Mouse (Mus musculus) forebrain, embryonic 12.5 days (tissue): ENCODE results near the gene Nrp2. TPM values are rescaled to one million over a fixed set of nuclear protein-coding genes. Genes with fewer than 3 reads are reported as not detected.

Source experiments
- ATAC-seq: fragments of 200-750 bp; cut with Nextera tagmentation; 2 replicates; pipeline ENCODE4 v1.8.0; 2017; ENCODE audit warnings: moderate TSS enrichment; ENCODE audit not compliant: low FRiP score
- H3K27ac ChIP-seq: fragments of 300-500 bp; sonication (generic); 2 replicates; pipeline ENCODE4 v1.5.1; 2016; ENCODE audit warnings: mild to moderate bottlenecking
- H3K27me3 ChIP-seq: fragments of 300-500 bp; sonication (generic); 2 replicates; pipeline ENCODE4 v1.6.1; 2016; ENCODE audit warnings: mild to moderate bottlenecking
- H3K36me3 ChIP-seq: fragments of 300-500 bp; sonication (generic); replicated peaks from 2 replicates; pipeline ENCODE4 v1.6.1; 2016; ENCODE audit warnings: mild to moderate bottlenecking
- H3K4me1 ChIP-seq: fragments of 300-500 bp; sonication (generic); 2 replicates; pipeline ENCODE4 v1.6.1; 2016
- H3K4me2 ChIP-seq: fragments of 300-500 bp; sonication (generic); 2 replicates; pipeline ENCODE4 v1.6.1; 2016; ENCODE audit warnings: mild to moderate bottlenecking, moderate library complexity
- H3K4me3 ChIP-seq: fragments of 300-500 bp; sonication (generic); replicated peaks from 2 replicates; pipeline ENCODE4 v1.5.1; 2016; ENCODE audit warnings: mild to moderate bottlenecking
- H3K9ac ChIP-seq: fragments of 300-500 bp; sonication (generic); 2 replicates; pipeline ENCODE4 v1.6.1; 2016; ENCODE audit warnings: mild to moderate bottlenecking
- H3K9me3 ChIP-seq: fragments of 300-500 bp; sonication (generic); 2 replicates; pipeline ENCODE4 v1.6.1; 2016
- WGBS: fragments of 180-500 bp; shearing (Covaris S2); methylation state at CpG from one replicate; pipeline ENCODE4 v1.1.7; 2016; 5-methylcytosine and 5-hydroxymethylcytosine counted together
- polyA plus RNA-seq: library from polyadenylated mRNA; unstranded; fragments of >200 nt; fragmentation: Nextera tagmentation; extraction: Ambion mirVana; gene quantifications from 2 replicates; pipeline ENCODE4 v1.2.1, GENCODE M21; 2016

The Nrp2 gene
- polyA plus RNA-seq, 1 experiment from 2014 or later, result 33.1 TPM

- under 1% methylated on average over 35 of the region's 35 CpGs for WGBS
Observed at GRCm38 (mm10) chr1:62707101-62707912, 4.2 kb downstream of the Nrp2 start.

GRCm38 (mm10) chr1:62707913-62708860 is 5.1 kb downstream of the Nrp2 start:
- peaks cover 62% of the 10 kb centered on the region for H3K4me1 ChIP-seq
- ATAC-seq, result no peak
- no peaks in the 10 kb centered on the region for H3K9me3 ChIP-seq
- 0 out of 2 replicates have a peak overlapping the region, but pooled peaks have one; percentile 25 for H3K27ac ChIP-seq
- WGBS, result 5% methylated on average over 17 of the region's 17 CpGs
- H3K4me3 ChIP-seq, result peak overlapping the region; percentile 55
- no peaks in the 10 kb centered on the region for H3K36me3 ChIP-seq
- peak overlapping the region; percentile 94 for H3K4me2 ChIP-seq
- peaks cover 70% of the 10 kb centered on the region for H3K27me3 ChIP-seq
- peak overlapping the region; percentile 64 for H3K9ac ChIP-seq

More at GRCm38 (mm10) chr1:62707101-62707912, 4.2 kb downstream of the Nrp2 start:
- Histone ChIP-seq H3K4me3 (peak overlapping the region; percentile 55), H3K27me3 (peaks cover 73% of the 10 kb centered on the region), H3K4me2 (peak overlapping the region; percentile 94), H3K27ac (peak overlapping the region; percentile 75; the same call in 1 of the 2 replicates), H3K9ac (peak overlapping the region; percentile 64), H3K36me3 (no peaks in the 10 kb centered on the region), H3K9me3 (no peaks in the 10 kb centered on the region), H3K4me1 (peaks cover 68% of the 10 kb centered on the region)
- no peak for ATAC-seq

DNA sequence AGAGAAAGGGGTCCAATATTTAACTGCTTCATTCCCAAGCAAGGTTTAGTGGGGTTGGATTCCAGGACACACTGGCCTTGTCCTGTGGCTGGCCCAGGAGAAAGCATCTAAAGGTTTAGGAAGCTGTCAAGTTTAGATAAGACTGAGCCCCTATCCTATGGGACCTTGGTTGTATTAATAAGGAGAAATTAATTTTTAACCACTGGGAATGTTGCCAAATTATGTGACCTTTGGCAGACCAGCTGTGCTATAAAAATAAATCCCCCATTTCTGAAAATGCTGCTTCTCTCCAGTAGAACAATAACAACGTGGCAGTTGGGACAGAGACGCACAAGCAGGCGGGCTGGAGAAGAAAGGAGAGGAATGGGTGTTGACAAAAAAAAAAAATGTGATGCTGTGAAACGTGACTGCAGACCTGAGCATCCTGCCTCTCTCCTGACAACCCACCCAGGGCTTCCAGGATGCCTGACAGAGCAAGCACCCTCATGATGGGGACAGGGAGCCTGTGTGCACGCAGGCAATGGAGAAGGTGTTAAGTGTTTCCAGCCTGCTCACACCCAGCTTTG is 6.8 kb downstream of the Nrp2 start:
- ATAC-seq, result no peak
- no peaks in the 10 kb centered on the region for H3K36me3 ChIP-seq
- 39% methylated on average over 5 of the region's 5 CpGs for WGBS
- no peak overlapping the region for H3K9ac ChIP-seq
- H3K27ac ChIP-seq, result no peak overlapping the region
- peaks cover 52% of the 10 kb centered on the region for H3K4me1 ChIP-seq
- peak overlapping the region; percentile 21; the same call in 1 of the 2 replicates for H3K4me2 ChIP-seq
- no peaks in the 10 kb centered on the region for H3K9me3 ChIP-seq
- H3K27me3 ChIP-seq, result peaks cover 69% of the 10 kb centered on the region
- H3K4me3 ChIP-seq, result no peak overlapping the region

DNA sequence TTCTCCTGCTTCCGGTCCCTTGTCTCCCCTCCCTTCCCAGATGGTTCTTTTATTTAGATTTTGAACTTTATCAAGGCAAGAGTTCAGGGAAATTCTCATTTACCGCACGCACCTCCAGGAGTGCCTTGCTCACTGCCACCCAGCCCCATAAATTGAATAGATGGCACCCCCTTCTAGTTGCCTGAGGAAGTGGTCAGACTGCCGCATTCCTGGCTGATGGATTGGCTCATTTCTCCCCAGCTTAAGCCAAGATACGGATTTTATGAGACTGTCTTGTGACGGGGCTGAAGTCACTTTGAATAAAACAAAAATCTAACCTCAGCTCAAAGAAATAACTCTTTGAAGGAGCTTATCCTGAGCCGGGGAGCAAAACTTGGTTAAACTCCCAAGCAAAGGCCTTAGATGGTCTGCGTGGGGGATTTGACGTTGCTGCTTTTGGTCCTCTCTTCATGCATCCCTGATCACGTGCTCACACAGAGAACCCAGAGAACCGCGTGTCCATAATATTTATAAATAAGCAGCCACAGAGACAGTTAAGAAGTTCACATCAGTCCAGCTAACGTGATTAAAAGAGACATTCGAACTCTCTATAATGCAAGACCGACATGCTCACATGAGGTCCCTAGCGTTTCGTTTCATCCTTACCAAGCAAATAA is 10.1 kb downstream of the Nrp2 start:
- no peak for ATAC-seq
- 90% methylated on average over 17 of the region's 17 CpGs for WGBS
- no peak overlapping the region for H3K27ac ChIP-seq
- peaks cover 43% of the 10 kb centered on the region for H3K4me1 ChIP-seq
- H3K27me3 ChIP-seq, result peaks cover 37% of the 10 kb centered on the region
- no peaks in the 10 kb centered on the region for H3K36me3 ChIP-seq
- no peak overlapping the region for H3K9ac ChIP-seq
- no peaks in the 10 kb centered on the region for H3K9me3 ChIP-seq
- H3K4me2 ChIP-seq, result no peak overlapping the region
- no peak overlapping the region for H3K4me3 ChIP-seq

- WGBS, result 93% methylated on average over 1 of the region's 1 CpGs
- Histone ChIP-seq H3K4me3 (no peak overlapping the region), H3K4me1 (peaks cover 28% of the 10 kb centered on the region), H3K27ac (no peak overlapping the region), H3K4me2 (no peak overlapping the region), H3K27me3 (peaks cover 30% of the 10 kb centered on the region), H3K36me3 (no peaks in the 10 kb centered on the region), H3K9me3 (no peaks in the 10 kb centered on the region), H3K9ac (no peak overlapping the region)
- no peak for ATAC-seq
Observed at GRCm38 (mm10) chr1:62715004-62715403, 11.9 kb downstream of the Nrp2 start.

GRCm38 (mm10) chr1:62715692-62716091 is 12.6 kb downstream of the Nrp2 start:
- Histone ChIP-seq H3K4me3 (no peak overlapping the region), H3K36me3 (no peaks in the 10 kb centered on the region), H3K27me3 (peaks cover 24% of the 10 kb centered on the region), H3K27ac (no peak overlapping the region), H3K9ac (no peak overlapping the region), H3K4me2 (no peak overlapping the region), H3K4me1 (peaks cover 25% of the 10 kb centered on the region), H3K9me3 (no peaks in the 10 kb centered on the region)
- no peak for ATAC-seq
- WGBS, result 62% methylated on average over 4 of the region's 4 CpGs

GRCm38 (mm10) chr1:62716836-62717478 is 13.9 kb downstream of the Nrp2 start:
- peaks cover 29% of the 10 kb centered on the region for H3K4me1 ChIP-seq
- H3K36me3 ChIP-seq, result no peaks in the 10 kb centered on the region
- ATAC-seq, result peak; percentile 49; the same call in 1 of the 2 replicates
- H3K4me3 ChIP-seq, result no peak overlapping the region
- 0 out of 2 replicates have a peak overlapping the region, but pooled peaks have one; percentile 13 for H3K27ac ChIP-seq
- peak overlapping the region; percentile 31 for H3K4me2 ChIP-seq
- peaks cover 18% of the 10 kb centered on the region; the same call in 1 of the 2 replicates for H3K27me3 ChIP-seq
- 0 out of 2 replicates have a peak overlapping the region, but pooled peaks have one; percentile 7 for H3K9ac ChIP-seq
- WGBS, result 11% methylated on average over 10 of the region's 10 CpGs
- H3K9me3 ChIP-seq, result no peaks in the 10 kb centered on the region

DNA sequence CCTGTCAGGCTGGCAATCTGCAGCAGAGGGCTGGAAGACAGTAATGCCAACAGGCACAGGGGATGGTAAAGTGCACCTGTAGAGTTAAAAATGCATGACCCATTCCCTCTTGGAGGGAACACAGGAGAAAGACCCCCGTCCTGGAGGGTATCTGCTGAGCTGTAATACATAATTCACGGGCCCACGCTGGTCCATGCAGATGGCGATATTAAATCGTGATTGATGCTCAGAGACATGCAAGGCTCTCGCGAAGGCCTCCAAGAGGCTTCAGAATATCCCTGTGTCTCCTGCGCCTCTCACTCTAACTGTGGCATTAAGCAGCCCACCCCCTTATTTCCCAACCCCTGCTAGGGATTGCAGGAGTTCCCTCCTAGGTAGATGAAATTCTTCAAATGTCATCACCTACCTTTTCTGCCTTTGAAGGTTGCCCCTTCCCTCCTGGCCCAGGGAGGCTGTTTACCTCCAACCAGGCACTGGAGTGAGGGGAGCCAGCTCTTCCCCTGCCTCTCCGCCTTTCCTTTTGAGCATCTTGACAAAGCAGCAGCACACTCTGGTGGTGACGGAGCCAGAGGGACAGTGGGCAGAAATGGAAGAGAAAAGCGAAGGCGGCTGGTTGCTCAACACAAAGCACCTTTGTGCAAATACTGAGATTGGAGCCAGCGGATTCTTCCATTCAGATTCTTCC is 14.6 kb downstream of the Nrp2 start:
- Histone ChIP-seq H3K36me3 (0 out of 2 replicates have a peak, but pooled peaks cover 6% of the 10 kb centered on the region), H3K9ac (0 out of 2 replicates have a peak overlapping the region, but pooled peaks have one; percentile 7), H3K27ac (0 out of 2 replicates have a peak overlapping the region, but pooled peaks have one; percentile 10), H3K27me3 (peaks cover 18% of the 10 kb centered on the region; the same call in 1 of the 2 replicates), H3K4me1 (peaks cover 29% of the 10 kb centered on the region), H3K4me2 (no peak overlapping the region; the same call in 1 of the 2 replicates), H3K9me3 (no peaks in the 10 kb centered on the region), H3K4me3 (no peak overlapping the region)
- 39% methylated on average over 13 of the region's 13 CpGs for WGBS
- peak; percentile 44; the same call in 1 of the 2 replicates for ATAC-seq

DNA sequence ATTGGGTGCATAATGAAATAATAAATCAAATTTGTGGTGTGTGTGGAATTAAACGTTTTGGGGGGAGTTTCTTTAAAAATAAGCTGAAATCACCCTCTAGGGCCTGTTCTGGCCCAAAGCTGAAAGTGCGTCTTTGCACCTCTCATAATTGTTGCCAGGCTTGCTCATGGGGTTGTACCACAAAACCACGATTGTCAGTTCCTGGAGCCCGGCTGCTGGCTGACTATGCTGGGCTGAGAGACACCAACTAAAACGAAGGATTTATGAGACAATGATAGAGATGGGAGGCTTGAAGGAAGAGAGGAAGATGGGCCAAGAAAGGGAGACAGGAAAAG is 15.1 kb downstream of the Nrp2 start:
- Histone ChIP-seq H3K9ac (no peak overlapping the region), H3K36me3 (0 out of 2 replicates have a peak, but pooled peaks cover 6% of the 10 kb centered on the region), H3K4me1 (peaks cover 29% of the 10 kb centered on the region), H3K9me3 (no peaks in the 10 kb centered on the region), H3K4me2 (no peak overlapping the region), H3K4me3 (no peak overlapping the region), H3K27ac (0 out of 2 replicates have a peak overlapping the region, but pooled peaks have one; percentile 10), H3K27me3 (peaks cover 17% of the 10 kb centered on the region; the same call in 1 of the 2 replicates)
- WGBS, result 52% methylated on average over 5 of the region's 5 CpGs
- ATAC-seq, result no peak

DNA sequence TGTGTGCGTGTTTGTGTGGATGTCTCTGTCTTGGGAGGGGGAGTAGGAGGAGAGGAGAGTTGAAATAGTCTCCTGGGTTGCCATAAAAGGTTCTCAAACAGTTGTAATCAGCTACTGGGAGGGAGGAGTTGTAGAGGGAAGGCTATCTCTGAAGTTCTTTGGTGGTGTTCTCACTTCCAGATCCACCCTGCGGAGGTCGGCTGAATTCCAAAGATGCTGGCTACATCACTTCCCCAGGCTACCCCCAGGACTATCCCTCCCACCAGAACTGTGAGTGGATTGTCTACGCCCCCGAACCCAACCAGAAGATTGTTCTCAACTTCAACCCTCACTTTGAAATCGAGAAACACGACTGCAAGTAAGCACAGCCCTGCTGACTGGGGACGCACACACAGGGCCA is 15.7 kb downstream of the Nrp2 start:
- H3K4me3 ChIP-seq, result no peak overlapping the region
- H3K9me3 ChIP-seq, result no peaks in the 10 kb centered on the region
- H3K4me2 ChIP-seq, result no peak overlapping the region
- 0 out of 2 replicates have a peak, but pooled peaks cover 6% of the 10 kb centered on the region for H3K36me3 ChIP-seq
- H3K27ac ChIP-seq, result no peak overlapping the region
- H3K4me1 ChIP-seq, result peaks cover 29% of the 10 kb centered on the region
- no peak for ATAC-seq
- 85% methylated on average over 8 of the region's 8 CpGs for WGBS
- no peak overlapping the region for H3K9ac ChIP-seq
- peaks cover 12% of the 10 kb centered on the region; the same call in 1 of the 2 replicates for H3K27me3 ChIP-seq
